Mouse (Mus musculus): Measurements from ENCODE around the gene Adig.

Gene Adig

GRCm38 (mm10) chr2:158501836-158502812, at the start of gene Adig:
Adig (plus strand) TSS chr2:158502612.
- no peak for ATAC-seq (ENCODE audit: insufficient number of reproducible peaks, low FRiP score, low TSS enrichment)

DNA sequence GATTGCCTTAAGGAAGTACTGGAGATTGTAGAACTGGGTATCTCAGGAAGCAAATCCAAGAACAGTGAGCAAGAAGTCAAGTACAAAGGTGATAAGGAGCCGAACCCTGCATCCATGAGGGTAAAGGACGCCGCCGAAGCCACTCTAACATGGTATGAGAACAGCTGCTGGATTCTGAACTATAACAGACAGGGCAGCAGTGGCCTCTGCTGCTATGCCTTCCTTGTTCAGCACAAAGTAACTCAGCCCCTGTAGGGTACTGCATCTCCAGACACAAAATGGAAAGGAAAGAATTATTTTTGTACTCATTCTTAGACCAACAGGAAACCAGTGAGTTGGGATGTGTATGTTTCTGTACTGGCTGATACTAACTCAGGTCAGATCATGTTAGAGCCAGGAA, 46.0 kb upstream of the Adig start:
- no peak for ATAC-seq (ENCODE audit: insufficient number of reproducible peaks, low FRiP score, low TSS enrichment)

GRCm38 (mm10) chr2:158457610-158458009, 44.8 kb upstream of the Adig start:
- no peak for ATAC-seq (ENCODE audit: insufficient number of reproducible peaks, low FRiP score, low TSS enrichment)

DNA sequence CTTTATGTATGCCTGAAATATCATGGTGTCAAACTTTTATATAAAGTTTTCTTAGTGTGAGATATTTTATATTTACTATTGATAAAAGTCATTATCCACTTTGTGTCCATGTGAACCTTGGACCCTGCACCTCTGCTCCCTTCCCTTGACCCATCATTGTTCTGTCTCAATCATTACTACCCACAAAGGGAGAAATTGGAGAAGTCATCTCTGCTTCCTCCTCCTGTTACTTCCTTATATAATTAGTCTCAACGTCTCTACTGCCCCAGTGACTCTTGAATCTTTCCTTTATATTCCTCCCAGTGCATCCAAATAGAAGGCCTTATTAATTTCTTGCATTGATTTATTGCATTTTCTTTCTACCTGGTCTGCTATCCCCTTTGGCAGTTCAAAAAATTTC, 40.0 kb upstream of the Adig start:
- no peak for ATAC-seq (ENCODE audit: insufficient number of reproducible peaks, low FRiP score, low TSS enrichment)

DNA sequence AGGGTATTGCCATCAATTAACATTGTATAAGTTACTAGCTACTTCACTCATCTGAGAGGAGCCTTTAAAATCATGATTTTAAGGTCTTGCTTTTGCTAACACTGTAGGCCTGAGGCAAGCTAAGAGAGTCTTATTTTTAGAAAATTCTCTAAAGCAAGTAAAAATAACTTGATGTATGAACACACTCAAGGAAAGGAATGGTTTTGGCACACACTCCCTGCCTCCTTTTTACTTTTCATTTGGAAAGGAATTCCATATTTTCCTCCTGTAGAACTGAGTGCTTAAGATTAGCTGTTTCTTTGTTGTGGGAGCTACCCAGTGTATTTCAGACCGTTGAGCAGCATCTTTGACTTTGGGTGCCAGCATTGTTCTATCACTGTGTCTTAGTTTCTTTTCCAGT, 28.3 kb upstream of the Adig start:
- no peak for ATAC-seq (ENCODE audit: insufficient number of reproducible peaks, low FRiP score, low TSS enrichment)

- ATAC-seq (ENCODE audit: insufficient number of reproducible peaks, low FRiP score, low TSS enrichment) = no peak
Measured at GRCm38 (mm10) chr2:158477640-158478039, 24.8 kb upstream of the Adig start.

GRCm38 (mm10) chr2:158498457-158498856, 4.0 kb upstream of the Adig start:
- ATAC-seq (ENCODE audit: insufficient number of reproducible peaks, low FRiP score, low TSS enrichment) = no peak

GRCm38 (mm10) chr2:158503226-158503625, 814 bp downstream of the Adig start:
- no peak for ATAC-seq (ENCODE audit: insufficient number of reproducible peaks, low FRiP score, low TSS enrichment)

- ATAC-seq (ENCODE audit: insufficient number of reproducible peaks, low FRiP score, low TSS enrichment) = no peak
Measured at GRCm38 (mm10) chr2:158503671-158504070, 1.3 kb downstream of the Adig start.

DNA sequence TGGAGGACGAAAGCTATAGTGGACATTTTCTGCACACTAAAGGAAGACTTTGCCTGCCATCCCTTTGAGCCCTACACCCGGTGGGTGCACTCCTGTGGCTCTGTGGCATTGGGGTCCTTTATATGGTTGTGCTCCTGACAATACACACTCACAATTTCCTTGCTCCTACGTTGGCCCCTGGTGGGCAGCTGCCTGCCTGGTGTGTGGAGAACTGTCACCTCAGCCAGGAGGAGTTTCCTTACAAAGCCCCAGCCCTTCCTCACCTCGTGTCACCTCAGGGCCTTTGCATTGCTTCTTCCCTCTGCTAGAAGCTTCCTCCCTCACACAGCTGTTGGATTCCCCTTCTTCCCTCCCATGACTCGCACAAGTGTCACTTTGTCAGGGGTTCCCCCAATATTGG, 4.1 kb downstream of the Adig start:
- ATAC-seq (ENCODE audit: insufficient number of reproducible peaks, low FRiP score, low TSS enrichment) = no peak

GRCm38 (mm10) chr2:158507046-158507445, 4.6 kb downstream of the Adig start:
- no peak for ATAC-seq (ENCODE audit: insufficient number of reproducible peaks, low FRiP score, low TSS enrichment)

DNA sequence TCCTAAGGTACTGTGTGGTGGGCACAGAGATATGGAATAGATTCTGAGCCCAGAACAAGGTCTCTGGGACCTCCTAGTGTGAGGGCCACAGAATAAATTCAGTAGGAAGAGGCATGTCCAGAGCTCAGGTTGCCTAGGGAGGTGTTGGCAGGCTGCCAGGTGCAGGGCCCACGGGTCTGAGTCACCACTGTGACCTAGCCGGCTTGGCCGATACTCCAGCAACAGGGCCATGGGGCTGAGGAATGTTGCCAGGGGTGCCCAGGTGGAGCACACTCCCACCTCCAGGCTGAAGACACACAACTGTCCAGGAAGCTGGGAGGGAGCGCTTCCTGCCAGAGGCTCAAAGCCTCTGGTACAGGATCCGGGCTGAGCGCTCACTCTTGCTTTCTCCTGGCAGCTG, 8.3 kb downstream of the Adig start:
- ATAC-seq (ENCODE audit: insufficient number of reproducible peaks, low FRiP score, low TSS enrichment) = no peak

DNA sequence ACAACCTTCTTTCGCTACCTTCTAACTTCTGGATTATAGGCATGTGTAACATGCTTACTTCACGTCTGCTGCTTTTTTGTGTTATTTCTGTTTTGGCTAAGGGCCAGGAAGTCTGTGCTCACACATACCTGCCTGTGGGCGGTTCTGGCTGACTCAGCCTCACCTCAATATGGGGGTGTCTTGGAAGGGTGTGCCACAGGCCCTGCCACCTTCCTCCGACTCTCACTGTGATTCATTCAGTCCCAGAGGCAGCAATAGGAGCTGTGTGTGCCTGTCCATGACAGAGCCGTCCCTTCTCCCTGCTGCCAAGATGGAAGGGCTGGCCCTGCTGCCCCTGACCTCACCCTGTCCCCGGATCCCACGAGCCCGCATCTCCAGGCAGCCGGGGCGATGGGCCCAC, 10.1 kb downstream of the Adig start, which contains the start of gene Arhgap40:
Arhgap40 (plus strand) TSS at position 269 of the 400 bp plus-strand sequence.
- ATAC-seq (ENCODE audit: insufficient number of reproducible peaks, low FRiP score, low TSS enrichment) = no peak

GRCm38 (mm10) chr2:158513821-158514336, 11.5 kb downstream of the Adig start:
- no peak for ATAC-seq (ENCODE audit: insufficient number of reproducible peaks, low FRiP score, low TSS enrichment)

DNA sequence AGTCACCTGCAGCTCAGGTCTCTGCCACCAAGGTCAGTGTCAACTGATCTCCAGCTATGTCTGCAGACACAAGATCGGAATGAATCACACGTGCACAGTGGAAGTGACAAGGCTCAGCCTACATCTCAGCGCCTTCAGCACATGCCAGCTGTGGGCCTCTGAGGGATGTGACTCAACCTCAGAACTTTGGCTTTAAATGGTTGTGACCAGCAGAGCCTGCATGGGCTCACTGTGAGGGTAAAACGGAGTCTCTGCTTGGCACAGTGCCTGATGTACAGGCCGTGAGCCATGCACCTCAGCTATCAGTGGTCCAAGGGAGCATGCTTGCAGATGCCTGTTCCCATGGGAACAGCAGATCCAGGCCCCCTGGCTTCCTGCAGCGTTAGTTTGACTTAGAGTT, 16.2 kb downstream of the Adig start:
- no peak for ATAC-seq (ENCODE audit: insufficient number of reproducible peaks, low FRiP score, low TSS enrichment)

DNA sequence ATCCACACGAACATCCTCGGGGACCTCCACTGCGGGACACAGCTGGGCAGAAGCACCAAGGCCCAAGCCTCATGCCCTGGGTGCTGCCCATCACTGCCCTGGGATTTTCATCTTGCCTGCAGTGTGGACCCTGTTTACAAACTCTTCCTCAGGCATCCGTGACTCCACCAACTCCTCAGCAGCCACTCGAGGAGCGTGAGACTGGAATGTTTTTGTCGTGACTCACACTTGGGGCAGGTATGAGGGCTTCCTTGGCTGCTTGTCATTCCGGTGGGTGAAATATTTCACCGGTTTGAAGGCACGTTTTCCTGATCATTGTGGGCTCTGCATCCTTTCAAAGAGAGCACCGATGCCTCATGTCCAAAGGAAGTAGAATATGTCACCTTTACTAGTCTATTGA, 16.7 kb downstream of the Adig start:
- ATAC-seq (ENCODE audit: insufficient number of reproducible peaks, low FRiP score, low TSS enrichment) = no peak

- no peak for ATAC-seq (ENCODE audit: insufficient number of reproducible peaks, low FRiP score, low TSS enrichment)
Measured at GRCm38 (mm10) chr2:158519800-158520199, 17.4 kb downstream of the Adig start.

DNA sequence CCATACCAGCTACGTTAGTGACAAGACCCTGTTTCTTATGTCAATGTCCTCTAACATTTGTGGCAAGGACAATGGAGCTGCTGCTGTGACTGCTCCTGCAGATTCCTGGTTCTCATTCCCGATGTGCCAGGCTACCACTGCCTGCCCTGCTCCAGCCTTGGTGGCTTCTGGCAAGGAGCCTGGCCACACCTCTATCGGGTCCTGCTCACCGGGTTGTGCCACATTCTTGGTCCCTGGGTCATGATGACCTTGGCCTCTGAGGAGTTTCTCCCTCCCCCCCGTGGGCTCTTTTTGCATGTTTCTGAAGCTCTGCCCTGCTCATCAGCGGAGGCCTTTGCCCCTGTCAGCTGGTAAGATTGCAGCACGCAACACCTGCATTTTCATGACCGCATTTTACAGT, 20.6 kb downstream of the Adig start:
- no peak for ATAC-seq (ENCODE audit: insufficient number of reproducible peaks, low FRiP score, low TSS enrichment)

GRCm38 (mm10) chr2:158524129-158524860, 21.9 kb downstream of the Adig start:
- no peak for ATAC-seq (ENCODE audit: insufficient number of reproducible peaks, low FRiP score, low TSS enrichment)

DNA sequence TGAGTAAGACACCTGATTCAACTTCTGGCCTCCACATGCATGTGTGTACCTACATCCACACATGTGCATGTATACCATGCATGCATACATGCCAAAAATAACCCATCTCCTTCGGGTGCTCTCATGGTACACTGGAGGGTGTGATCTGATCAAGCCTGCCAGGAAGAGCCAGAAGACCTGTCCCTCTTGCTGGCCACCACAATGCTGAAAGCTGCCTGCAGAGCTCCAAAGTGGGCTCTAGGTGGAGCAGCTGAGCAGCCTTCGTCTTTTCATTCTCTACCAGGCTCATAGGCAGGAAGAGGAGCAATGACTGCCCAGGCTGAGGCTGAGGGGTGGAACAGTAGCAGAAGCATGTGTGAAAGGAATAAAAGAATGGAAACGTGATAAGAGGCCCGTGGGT, 31.7 kb downstream of the Adig start:
- ATAC-seq (ENCODE audit: insufficient number of reproducible peaks, low FRiP score, low TSS enrichment) = peak; percentile 68

GRCm38 (mm10) chr2:158534559-158534958, 32.1 kb downstream of the Adig start:
- no peak; the same call in 1 of the 2 replicates for ATAC-seq (ENCODE audit: insufficient number of reproducible peaks, low FRiP score, low TSS enrichment)
